Comparison of ENCODE assay signal across 12 mouse cellular contexts in the genomic region with DNA sequence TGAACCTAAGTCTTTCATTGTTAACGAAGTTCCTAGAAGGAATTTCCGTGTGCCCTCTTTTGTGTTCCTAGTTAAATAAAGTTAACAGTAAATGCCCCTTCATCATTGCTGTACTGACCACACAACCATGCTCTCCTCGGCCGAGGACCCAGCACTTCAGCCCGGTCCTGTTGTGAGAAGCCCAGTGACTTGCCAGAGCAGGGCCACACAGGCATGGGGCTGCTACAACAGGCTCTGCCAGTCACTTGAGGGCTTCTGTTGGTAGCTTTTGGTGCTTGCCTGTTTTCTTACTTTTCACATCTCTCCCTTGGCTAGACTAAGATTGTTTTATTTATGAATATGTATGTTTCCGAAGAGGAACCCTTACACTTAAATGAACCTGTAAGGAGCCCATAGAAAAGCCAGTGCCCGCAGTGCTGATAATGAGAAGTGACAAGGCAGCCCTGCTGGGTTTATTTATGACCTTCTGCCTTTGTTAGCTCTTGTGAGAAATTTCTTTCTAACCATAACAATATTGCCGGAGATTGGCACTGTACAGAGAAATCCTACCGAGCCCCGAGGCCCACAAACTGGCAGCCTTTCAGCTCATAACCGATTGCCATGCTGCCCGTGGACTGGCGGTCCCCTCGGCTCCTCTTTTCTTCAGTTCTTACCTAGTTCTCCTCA.
DNase-seq lines count a peak whose midpoint lies in the region; ATAC-seq lines count a peak whose summit lies in the region.
"Had no signal": no experiment of that assay in that cellular context is flagged by ENCODE, and none has a peak within 500 bp of the region (broad histone marks: within the 10 kb centered on the region; RNA-seq: fewer than 3 reads in every experiment).

No protein-coding gene starts in this region.

- WGBS in lung, embryonic 16.5 days = 65% methylated on average over 14 of the region's 14 CpGs
- 32% methylated on average over 14 of the region's 14 CpGs for WGBS in hindbrain, embryonic 16.5 days
- WGBS in neural tube, embryonic 14.5 days = 29% methylated on average over 14 of the region's 14 CpGs

- H3K27me3 ChIP-seq in lung, embryonic 16.5 days (ENCODE audit: control insufficient read depth, insufficient read depth, low read depth, low read length) = no peaks in the 10 kb centered on the region
- H3K27me3 ChIP-seq in hindbrain, embryonic 16.5 days (replicated peaks; ENCODE audit: control insufficient read depth, insufficient read depth, low read length) = no peaks in the 10 kb centered on the region
- H3K27me3 ChIP-seq in neural tube, embryonic 14.5 days (ENCODE audit: control insufficient read depth, insufficient read depth, low read length) = no peaks in the 10 kb centered on the region
- H3K27me3 ChIP-seq: liver, embryonic 15.5 days had no signal

- H3K9me3 ChIP-seq in lung, embryonic 16.5 days (ENCODE audit: control insufficient read depth, low read length) = no peaks in the 10 kb centered on the region
- H3K9me3 ChIP-seq in hindbrain, embryonic 16.5 days (ENCODE audit: control insufficient read depth, low read length) = no peaks in the 10 kb centered on the region
- no peaks in the 10 kb centered on the region for H3K9me3 ChIP-seq in neural tube, embryonic 14.5 days (ENCODE audit: control insufficient read depth, low read length)
- H3K9me3 ChIP-seq: liver, embryonic 15.5 days had no signal

- H3K4me1 ChIP-seq in lung, embryonic 16.5 days (replicated peaks; ENCODE audit: control insufficient read depth, insufficient read depth, low read length) = peaks cover 17% of the 10 kb centered on the region
- peaks cover 17% of the 10 kb centered on the region for H3K4me1 ChIP-seq in hindbrain, embryonic 16.5 days (ENCODE audit: control insufficient read depth, insufficient read depth, low read depth, low read length)
- H3K4me1 ChIP-seq in neural tube, embryonic 14.5 days (ENCODE audit: control insufficient read depth, insufficient read depth, low read length) = peaks cover 22% of the 10 kb centered on the region

- no peak overlapping the region for H3K27ac ChIP-seq in lung, embryonic 16.5 days (ENCODE audit: low read length)
- H3K27ac ChIP-seq in hindbrain, embryonic 16.5 days (ENCODE audit: low read depth, low read length) = peak overlapping the region; percentile 42
- peak overlapping the region; percentile 16 for H3K27ac ChIP-seq in neural tube, embryonic 14.5 days (ENCODE audit: low read depth, low read length)
- H3K27ac ChIP-seq: liver, embryonic 15.5 days had no signal

- H3K4me2 ChIP-seq in lung, embryonic 16.5 days (ENCODE audit: low read depth, low read length) = no peak overlapping the region
- peak overlapping the region; percentile 13; the same call in 1 of the 2 replicates for H3K4me2 ChIP-seq in hindbrain, embryonic 16.5 days (ENCODE audit: low read length)
- no peak overlapping the region for H3K4me2 ChIP-seq in neural tube, embryonic 14.5 days (ENCODE audit: low read depth, low read length)
- H3K4me2 ChIP-seq: liver, embryonic 15.5 days had no signal

- no peak overlapping the region for H3K4me3 ChIP-seq in lung, embryonic 16.5 days (ENCODE audit: low read length)
- no peak overlapping the region for H3K4me3 ChIP-seq in hindbrain, embryonic 16.5 days (ENCODE audit: low read length)
- no peak overlapping the region for H3K4me3 ChIP-seq in neural tube, embryonic 14.5 days (ENCODE audit: low read depth, low read length)
- H3K4me3 ChIP-seq: liver, embryonic 15.5 days had no signal

- no peak for DNase-seq in lung, postnatal 36 days
- DNase-seq in cerebellum, adult 9-11 months = peak; percentile 89
- DNase-seq in liver = no peak
- no peak for DNase-seq in layer of hippocampus, adult 9-10 months (ENCODE audit: low spot score)
- no peak for DNase-seq in layer of hippocampus, adult 9-11 months
- DNase-seq: right cerebral cortex, postnatal 25 days; thymus, postnatal 36 days had no signal

- no peaks in the 10 kb centered on the region for H3K36me3 ChIP-seq in lung, embryonic 16.5 days (ENCODE audit: control insufficient read depth, insufficient read depth, low read length)
- H3K36me3 ChIP-seq in hindbrain, embryonic 16.5 days (ENCODE audit: control insufficient read depth, insufficient read depth, low read length) = no peaks in the 10 kb centered on the region
- H3K36me3 ChIP-seq in neural tube, embryonic 14.5 days (ENCODE audit: control insufficient read depth, insufficient read depth, low read length) = no peaks in the 10 kb centered on the region
- H3K36me3 ChIP-seq: liver, embryonic 15.5 days had no signal

- H3K9ac ChIP-seq in lung, embryonic 16.5 days (ENCODE audit: low read length) = no peak overlapping the region
- H3K9ac ChIP-seq in hindbrain, embryonic 16.5 days (ENCODE audit: low read depth, low read length) = no peak overlapping the region
- no peak overlapping the region for H3K9ac ChIP-seq in neural tube, embryonic 14.5 days (replicated peaks; ENCODE audit: low read depth, low read length)
- H3K9ac ChIP-seq: liver, embryonic 15.5 days had no signal

- 0 out of 2 replicates have a peak, but pooled peaks have one; percentile 23 for ATAC-seq in lung, embryonic 16.5 days (ENCODE audit: low read depth)
- peak; percentile 55; the same call in 1 of the 2 replicates for ATAC-seq in hindbrain, embryonic 16.5 days
- peak; percentile 41; the same call in 1 of the 2 replicates for ATAC-seq in neural tube, embryonic 14.5 days (ENCODE audit: low read depth)
- ATAC-seq: activated CD4-positive, CD25-positive, alpha-beta regulatory T cell, adult 4 months had no signal
